Mouse (Mus musculus): ENCODE measurements around the gene Dnajc7.

DNA sequence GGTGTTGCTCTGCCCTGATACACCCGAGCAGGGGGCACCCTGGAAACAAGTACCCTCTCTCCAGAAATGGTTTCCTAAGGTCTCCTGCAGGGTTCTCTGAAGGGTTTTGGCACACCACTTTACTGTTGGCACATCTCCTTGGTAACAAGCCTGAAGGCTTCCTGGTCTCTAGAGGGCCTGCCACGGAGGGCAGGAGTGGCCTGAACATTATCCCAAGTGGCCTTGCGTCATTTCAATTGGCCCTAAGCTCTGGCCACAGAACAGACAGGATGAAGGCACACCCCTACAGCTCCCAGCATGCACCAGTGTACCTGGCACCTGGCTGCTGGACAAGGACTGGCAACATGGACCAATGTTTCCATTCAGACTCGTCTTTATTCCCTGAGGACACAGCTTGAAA lies 67.1 kb downstream of the Dnajc7 start:
- no peak for TF ChIP-seq POLR2A (IDR thresholded peaks at IDR 0.05; ENCODE audit: extremely low read depth, insufficient read depth, low read length)
- TF ChIP-seq CTCF (IDR thresholded peaks at IDR 0.05; ENCODE audit: extremely low read depth, insufficient read depth, low read length): no peak
